Mouse (Mus musculus) hindbrain, postnatal 0 days (tissue): ENCODE results near the gene Catsperz. TPM values are rescaled to one million over a fixed set of nuclear protein-coding genes. Genes with fewer than 3 reads are reported as not detected.
A peak's percentile ranks its signal among the peaks of the same experiment; 100 is the strongest.

Source experiments
- ATAC-seq: fragments of 200-750 bp; cut with Nextera tagmentation; 2 replicates; pipeline ENCODE4 v1.8.0; 2017; ENCODE audit warnings: mild to moderate bottlenecking, moderate TSS enrichment, moderate library complexity
- DNase-seq: peaks from one replicate; pipeline ENCODE4 v3.0.0-alpha.2; 2015; ENCODE audit warnings: low spot score
- H3K27ac ChIP-seq: fragments of 300-500 bp; sonication (generic); 2 replicates; pipeline ENCODE4 v1.5.1; 2014; ENCODE audit warnings: mild to moderate bottlenecking
- H3K27me3 ChIP-seq: fragments of 300-500 bp; sonication (generic); 2 replicates; pipeline ENCODE4 v1.6.1; 2014; ENCODE audit warnings: low read length, mixed read lengths; ENCODE audit not compliant: insufficient read depth
- H3K36me3 ChIP-seq: fragments of 300-500 bp; sonication (generic); 2 replicates; pipeline ENCODE4 v1.6.1; 2014; ENCODE audit warnings: low read length, mixed read lengths; ENCODE audit not compliant: insufficient read depth
- H3K4me1 ChIP-seq: fragments of 300-500 bp; sonication (generic); 2 replicates; pipeline ENCODE4 v1.6.1; 2014; ENCODE audit warnings: antibody characterized with exemption, low read length, mixed read lengths; ENCODE audit not compliant: insufficient read depth
- H3K4me2 ChIP-seq: fragments of 300-500 bp; sonication (generic); 2 replicates; pipeline ENCODE4 v1.6.1; 2014; ENCODE audit warnings: low read depth, mild to moderate bottlenecking, low read length, moderate library complexity, mixed read lengths
- H3K4me3 ChIP-seq: fragments of 300-500 bp; sonication (generic); 2 replicates; pipeline ENCODE4 v1.5.1; 2014; ENCODE audit warnings: low read length
- H3K9ac ChIP-seq: fragments of 300-500 bp; sonication (generic); replicated peaks from 2 replicates; pipeline ENCODE4 v1.6.1; 2014; ENCODE audit warnings: mild to moderate bottlenecking, low read length, moderate library complexity, mixed read lengths
- H3K9me3 ChIP-seq: fragments of 300-500 bp; sonication (generic); 2 replicates; pipeline ENCODE4 v1.6.1; 2016; ENCODE audit warnings: low read length, mixed read lengths
- CTCF ChIP-seq: IDR thresholded peaks from 2 replicates; pipeline ENCODE4 v1.5.1; 2016; ENCODE audit warnings: antibody characterized with exemption, control low read depth, low read depth
- WGBS: fragments of 180-500 bp; shearing (Covaris S2); extraction: QIAGEN DNeasy Blood & Tissue Kit; methylation state at CpG from one replicate; pipeline ENCODE4 v1.1.7; 2014; 5-methylcytosine and 5-hydroxymethylcytosine counted together
- polyA plus RNA-seq: library from polyadenylated mRNA; unstranded; fragments of >200 nt; fragmentation: Nextera tagmentation; extraction: Ambion mirVana; gene quantifications from 2 replicates; pipeline ENCODE4 v1.2.1, GENCODE M21; 2015
- total RNA-seq: library from RNA; depleted of rRNA; stranded (reverse); fragments of >200 nt; gene quantifications from 2 replicates; pipeline ENCODE4 v1.2.3, GENCODE M21; 2014

The Catsperz gene
- total and polyA plus RNA-seq, 2 experiments from 2014 or later: 3.7 TPM; not detected in 1

GRCm38 (mm10) chr19:6907811-6908540 is 17.2 kb downstream of the Catsperz start:
- 87% methylated on average over 7 of the region's 7 CpGs for WGBS
- TF ChIP-seq CTCF: no peak
- H3K4me2 ChIP-seq: peak overlapping the region; percentile 73
- no peak overlapping the region; the same call in 1 of the 2 replicates for H3K9ac ChIP-seq
- no peak overlapping the region for H3K27ac ChIP-seq
- H3K4me3 ChIP-seq: peak overlapping the region; percentile 55
- no peaks in the 10 kb centered on the region for H3K9me3 ChIP-seq
- no peak for ATAC-seq
- H3K27me3 ChIP-seq: no peaks in the 10 kb centered on the region
- H3K36me3 ChIP-seq: peaks cover 34% of the 10 kb centered on the region
- H3K4me1 ChIP-seq: peaks cover 10% of the 10 kb centered on the region; the same call in 1 of the 2 replicates
- no peak for DNase-seq

DNA sequence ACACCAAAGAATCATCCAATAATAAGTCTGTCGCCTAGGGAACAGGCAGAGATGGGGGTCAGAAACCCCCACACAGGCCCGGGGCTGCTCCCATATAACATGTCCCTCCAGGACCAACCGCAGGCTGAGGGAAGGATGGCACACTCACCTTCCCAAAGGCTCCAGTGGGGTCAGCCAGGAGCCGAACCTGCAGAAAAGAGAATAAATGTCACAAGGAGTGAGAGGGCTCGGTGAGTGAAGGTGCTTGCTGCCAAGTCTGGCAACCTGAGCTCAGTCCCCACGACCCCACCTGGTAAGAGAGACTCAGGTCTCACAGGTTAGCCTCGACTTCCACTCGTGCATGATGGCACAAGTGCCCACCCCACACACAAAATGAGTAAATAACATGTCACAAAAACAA is 18.1 kb downstream of the Catsperz start:
- Histone ChIP-seq H3K27ac (no peak overlapping the region), H3K4me2 (no peak overlapping the region), H3K4me1 (peaks cover 10% of the 10 kb centered on the region; the same call in 1 of the 2 replicates), H3K9me3 (no peaks in the 10 kb centered on the region), H3K36me3 (peaks cover 25% of the 10 kb centered on the region), H3K4me3 (no peak overlapping the region), H3K27me3 (no peaks in the 10 kb centered on the region), H3K9ac (no peak overlapping the region)
- WGBS: 91% methylated on average over 8 of the region's 8 CpGs
- no peak for ATAC-seq
- TF ChIP-seq CTCF: no peak
- DNase-seq: no peak

- H3K36me3 ChIP-seq: peaks cover 16% of the 10 kb centered on the region
- H3K27ac ChIP-seq: no peak overlapping the region
- H3K9ac ChIP-seq: no peak overlapping the region
- H3K4me3 ChIP-seq: no peak overlapping the region
- H3K4me1 ChIP-seq: peaks cover 9% of the 10 kb centered on the region; the same call in 1 of the 2 replicates
- DNase-seq: no peak
- no peak overlapping the region for H3K4me2 ChIP-seq
- no peak for TF ChIP-seq CTCF
- WGBS: 77% methylated on average over 3 of the region's 3 CpGs
- no peak for ATAC-seq
- H3K9me3 ChIP-seq: no peaks in the 10 kb centered on the region
- no peaks in the 10 kb centered on the region for H3K27me3 ChIP-seq
Measured at GRCm38 (mm10) chr19:6906199-6906598, 19.0 kb downstream of the Catsperz start.

- no peak for DNase-seq
- WGBS: 96% methylated on average over 11 of the region's 11 CpGs
- Histone ChIP-seq H3K27me3 (no peaks in the 10 kb centered on the region), H3K9ac (no peak overlapping the region), H3K4me3 (no peak overlapping the region), H3K9me3 (no peaks in the 10 kb centered on the region), H3K36me3 (peaks cover 15% of the 10 kb centered on the region), H3K4me2 (no peak overlapping the region), H3K27ac (no peak overlapping the region), H3K4me1 (peaks cover 6% of the 10 kb centered on the region; the same call in 1 of the 2 replicates)
- TF ChIP-seq CTCF: no peak
- ATAC-seq: no peak
Measured at GRCm38 (mm10) chr19:6905498-6906159, 19.6 kb downstream of the Catsperz start.

DNA sequence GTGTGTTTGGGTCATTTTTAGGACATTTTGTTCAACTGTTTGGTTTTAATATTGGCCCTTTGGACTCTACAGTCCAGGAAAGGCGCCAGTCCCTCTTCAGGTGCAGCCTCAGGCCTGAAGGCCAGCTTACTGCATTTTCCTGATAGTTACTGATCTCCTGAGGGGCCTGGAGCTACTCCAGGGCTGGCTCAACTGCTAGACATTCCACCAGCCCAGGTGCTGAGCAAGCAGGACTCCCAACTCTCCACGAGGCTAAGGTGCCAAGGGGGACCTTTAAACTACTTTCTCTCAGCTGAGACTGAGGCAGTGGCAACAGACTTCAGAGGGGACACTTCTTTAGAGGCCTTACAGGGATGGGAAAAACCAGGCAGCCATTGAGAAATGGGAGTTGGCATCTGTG is 20.3 kb downstream of the Catsperz start:
- DNase-seq: no peak
- 84% methylated on average over 2 of the region's 2 CpGs for WGBS
- ATAC-seq: no peak
- Histone ChIP-seq H3K27me3 (no peaks in the 10 kb centered on the region), H3K36me3 (peaks cover 15% of the 10 kb centered on the region), H3K27ac (no peak overlapping the region), H3K4me2 (no peak overlapping the region), H3K9ac (no peak overlapping the region), H3K4me3 (no peak overlapping the region), H3K4me1 (peaks cover 6% of the 10 kb centered on the region; the same call in 1 of the 2 replicates), H3K9me3 (no peaks in the 10 kb centered on the region)
- no peak for TF ChIP-seq CTCF

- TF ChIP-seq CTCF: no peak
- Histone ChIP-seq H3K4me2 (no peak overlapping the region), H3K4me1 (peaks cover under 1% of the 10 kb centered on the region; the same call in 1 of the 2 replicates), H3K27ac (no peak overlapping the region), H3K27me3 (no peaks in the 10 kb centered on the region), H3K9me3 (no peaks in the 10 kb centered on the region), H3K4me3 (no peak overlapping the region), H3K36me3 (peaks cover 15% of the 10 kb centered on the region), H3K9ac (no peak overlapping the region)
- 100% methylated on average over 1 of the region's 1 CpGs for WGBS
- ATAC-seq (no peak), DNase-seq (no peak)
Measured at GRCm38 (mm10) chr19:6903031-6903430, 22.1 kb downstream of the Catsperz start.
